Mouse (Mus musculus): Measurements from ENCODE around the gene Dkkl1. TPM values are rescaled to one million over a fixed set of nuclear protein-coding genes. Genes with fewer than 3 reads are reported as not detected.

Dkkl1 gene
- polyA plus RNA-seq, 1 experiment: 0.51 TPM

- H3K27me3 ChIP-seq (ENCODE audit: control insufficient read depth, insufficient read depth, low read length): no peaks in the 10 kb centered on the region
- DNase-seq: peak; percentile 29 to 32
- TF ChIP-seq POLR2A (IDR thresholded peaks at IDR 0.05; ENCODE audit: borderline replicate concordance, insufficient read depth, low read length): no peak
- no peak for TF ChIP-seq CTCF (IDR thresholded peaks at IDR 0.05; ENCODE audit: borderline replicate concordance, insufficient read depth, low read depth, low read length)
- 25% methylated on average over 20 of the region's 20 CpGs for WGBS
- no peak overlapping the region for H3K27ac ChIP-seq (ENCODE audit: insufficient read depth, low read length)
- H3K4me1 ChIP-seq (ENCODE audit: control insufficient read depth, insufficient read depth, low read length): peaks cover 6% of the 10 kb centered on the region
- H3K4me3 ChIP-seq (replicated peaks; ENCODE audit: insufficient read depth, low read depth, low read length): no peak overlapping the region
Measured at GRCm38 (mm10) chr7:45233580-45234332, 21.8 kb upstream of the Dkkl1 start.

- Histone ChIP-seq H3K27ac (ENCODE audit: insufficient read depth, low read length) (no peak overlapping the region), H3K4me1 (ENCODE audit: control insufficient read depth, insufficient read depth, low read length) (peaks cover 6% of the 10 kb centered on the region), H3K27me3 (ENCODE audit: control insufficient read depth, insufficient read depth, low read length) (no peaks in the 10 kb centered on the region), H3K4me3 (replicated peaks; ENCODE audit: insufficient read depth, low read depth, low read length) (no peak overlapping the region)
- no peak for DNase-seq
- WGBS: 62% methylated on average over 13 of the region's 13 CpGs
- TF ChIP-seq CTCF (IDR thresholded peaks at IDR 0.05; ENCODE audit: borderline replicate concordance, insufficient read depth, low read depth, low read length) (no peak), POLR2A (IDR thresholded peaks at IDR 0.05; ENCODE audit: borderline replicate concordance, insufficient read depth, low read length) (no peak)
Measured at GRCm38 (mm10) chr7:45232716-45233465, 20.9 kb upstream of the Dkkl1 start.

- 84% methylated on average over 11 of the region's 11 CpGs for WGBS
- Histone ChIP-seq H3K27me3 (ENCODE audit: control insufficient read depth, insufficient read depth, low read length) (no peaks in the 10 kb centered on the region), H3K4me3 (replicated peaks; ENCODE audit: insufficient read depth, low read depth, low read length) (no peak overlapping the region), H3K4me1 (ENCODE audit: control insufficient read depth, insufficient read depth, low read length) (peaks cover 6% of the 10 kb centered on the region), H3K27ac (ENCODE audit: insufficient read depth, low read length) (no peak overlapping the region)
- DNase-seq: no peak
- TF ChIP-seq CTCF (IDR thresholded peaks at IDR 0.05; ENCODE audit: borderline replicate concordance, insufficient read depth, low read depth, low read length) (no peak), POLR2A (IDR thresholded peaks at IDR 0.05; ENCODE audit: borderline replicate concordance, insufficient read depth, low read length) (no peak)
Measured at GRCm38 (mm10) chr7:45231941-45232340, 20.0 kb upstream of the Dkkl1 start.

- 73% methylated on average over 12 of the region's 12 CpGs for WGBS
- Histone ChIP-seq H3K4me1 (ENCODE audit: control insufficient read depth, insufficient read depth, low read length) (peaks cover 6% of the 10 kb centered on the region), H3K27ac (ENCODE audit: insufficient read depth, low read length) (no peak overlapping the region), H3K4me3 (replicated peaks; ENCODE audit: insufficient read depth, low read depth, low read length) (no peak overlapping the region), H3K27me3 (ENCODE audit: control insufficient read depth, insufficient read depth, low read length) (no peaks in the 10 kb centered on the region)
- no peak for TF ChIP-seq CTCF (IDR thresholded peaks at IDR 0.05; ENCODE audit: borderline replicate concordance, insufficient read depth, low read depth, low read length)
- TF ChIP-seq POLR2A (IDR thresholded peaks at IDR 0.05; ENCODE audit: borderline replicate concordance, insufficient read depth, low read length): no peak
- DNase-seq: no peak
Measured at GRCm38 (mm10) chr7:45231192-45231591, 19.2 kb upstream of the Dkkl1 start.

- peaks cover 6% of the 10 kb centered on the region for H3K4me1 ChIP-seq (ENCODE audit: control insufficient read depth, insufficient read depth, low read length)
- no peak for TF ChIP-seq POLR2A (IDR thresholded peaks at IDR 0.05; ENCODE audit: borderline replicate concordance, insufficient read depth, low read length)
- no peak for TF ChIP-seq CTCF (IDR thresholded peaks at IDR 0.05; ENCODE audit: borderline replicate concordance, insufficient read depth, low read depth, low read length)
- WGBS: 71% methylated on average over 7 of the region's 7 CpGs
Measured at GRCm38 (mm10) chr7:45229459-45230203, 17.7 kb upstream of the Dkkl1 start.

GRCm38 (mm10) chr7:45229046-45229445 is 17.1 kb upstream of the Dkkl1 start:
- no peak overlapping the region for H3K27ac ChIP-seq (ENCODE audit: insufficient read depth, low read length)
- 90% methylated on average over 8 of the region's 8 CpGs for WGBS
- H3K4me3 ChIP-seq (replicated peaks; ENCODE audit: insufficient read depth, low read depth, low read length): no peak overlapping the region
- H3K27me3 ChIP-seq (ENCODE audit: control insufficient read depth, insufficient read depth, low read length): no peaks in the 10 kb centered on the region
- no peak for DNase-seq
- H3K4me1 ChIP-seq (ENCODE audit: control insufficient read depth, insufficient read depth, low read length): peaks cover 6% of the 10 kb centered on the region
- no peak for TF ChIP-seq CTCF (IDR thresholded peaks at IDR 0.05; ENCODE audit: borderline replicate concordance, insufficient read depth, low read depth, low read length)
- TF ChIP-seq POLR2A (IDR thresholded peaks at IDR 0.05; ENCODE audit: borderline replicate concordance, insufficient read depth, low read length): no peak

More at GRCm38 (mm10) chr7:45229459-45230203, 17.7 kb upstream of the Dkkl1 start:
- H3K4me3 ChIP-seq (replicated peaks; ENCODE audit: insufficient read depth, low read depth, low read length): no peak overlapping the region
- no peak for DNase-seq
- no peak overlapping the region for H3K27ac ChIP-seq (ENCODE audit: insufficient read depth, low read length)
- H3K27me3 ChIP-seq (ENCODE audit: control insufficient read depth, insufficient read depth, low read length): no peaks in the 10 kb centered on the region

GRCm38 (mm10) chr7:45228548-45228947 is 16.6 kb upstream of the Dkkl1 start:
- Histone ChIP-seq H3K4me3 (replicated peaks; ENCODE audit: insufficient read depth, low read depth, low read length) (no peak overlapping the region), H3K27me3 (ENCODE audit: control insufficient read depth, insufficient read depth, low read length) (no peaks in the 10 kb centered on the region), H3K4me1 (ENCODE audit: control insufficient read depth, insufficient read depth, low read length) (peaks cover 1% of the 10 kb centered on the region), H3K27ac (ENCODE audit: insufficient read depth, low read length) (no peak overlapping the region)
- no peak for DNase-seq
- 57% methylated on average over 18 of the region's 18 CpGs for WGBS
- TF ChIP-seq CTCF (IDR thresholded peaks at IDR 0.05; ENCODE audit: borderline replicate concordance, insufficient read depth, low read depth, low read length) (no peak), POLR2A (IDR thresholded peaks at IDR 0.05; ENCODE audit: borderline replicate concordance, insufficient read depth, low read length) (no peak)
